Mouse (Mus musculus) left cerebral cortex, adult 2 months (tissue): Measurements from ENCODE around the gene Rars2. TPM values are rescaled to one million over a fixed set of nuclear protein-coding genes. Genes with fewer than 3 reads are reported as not detected.

Experiments used
- DNase-seq, 2 experiments: peaks; one replicate each; pipeline ENCODE4 v3.0.0; 2021 to 2022; ENCODE audit warnings: low spot score in 2 of 2, mixed read lengths in 1 of 2; ENCODE audit errors: extremely low spot score in 1 of 2
- H3K27ac ChIP-seq: fragments of 200-600 bp; 2 replicates; pipeline ENCODE4 v1.8.1; 2022
- H3K4me3 ChIP-seq: fragments of 200-600 bp; 2 replicates; pipeline ENCODE4 v1.8.1; 2022
- CTCF ChIP-seq: fragments of 200-600 bp; IDR thresholded peaks from 2 replicates; pipeline ENCODE4 v1.8.1; 2022; ENCODE audit warnings: antibody characterized with exemption, mild to moderate bottlenecking, moderate library complexity
- intact Hi-C: fragments of 180-260 bp; cut with DNase I; formaldehyde crosslinking; loops from one replicate; pipeline ENCODE4 v1.15.1; 2025
- total RNA-seq, 2 experiments: library from RNA; stranded (reverse); gene quantifications; 2 replicates each; pipeline ENCODE4 v1.2.3; 2021

Gene Rars2
- total RNA-seq, 2 experiments from 2014 or later: 21.3 to 27.7 TPM

- intact Hi-C loops: no loop called here
- TF ChIP-seq CTCF: no peak
- no peak overlapping the region for H3K4me3 ChIP-seq
- no peak for DNase-seq
- no peak overlapping the region for H3K27ac ChIP-seq
Observed at GRCm38 (mm10) chr4:34653179-34653578, 38.4 kb downstream of the Rars2 start.

GRCm38 (mm10) chr4:34656101-34656500 is 41.3 kb downstream of the Rars2 start:
- intact Hi-C loops: no loop called here
- no peak for TF ChIP-seq CTCF
- DNase-seq: no peak
- Histone ChIP-seq H3K4me3 (no peak overlapping the region), H3K27ac (no peak overlapping the region)

GRCm38 (mm10) chr4:34659012-34659411 is 44.3 kb downstream of the Rars2 start:
- no peak for DNase-seq
- no peak for TF ChIP-seq CTCF
- Histone ChIP-seq H3K27ac (no peak overlapping the region), H3K4me3 (no peak overlapping the region)
- intact Hi-C loops: no loop called here

GRCm38 (mm10) chr4:34661514-34661913 is 46.8 kb downstream of the Rars2 start:
- no peak for DNase-seq
- intact Hi-C loops: no loop called here
- no peak for TF ChIP-seq CTCF
- Histone ChIP-seq H3K4me3 (no peak overlapping the region), H3K27ac (peak overlapping the region; percentile 55)

- intact Hi-C loops: no loop called here
- TF ChIP-seq CTCF: no peak
- peak overlapping the region; percentile 55 for H3K27ac ChIP-seq
- peak; percentile 23 to 45 for DNase-seq
- H3K4me3 ChIP-seq: no peak overlapping the region
Observed at GRCm38 (mm10) chr4:34661927-34662326, 47.2 kb downstream of the Rars2 start.

- H3K4me3 ChIP-seq: no peak overlapping the region
- no peak for TF ChIP-seq CTCF
- H3K27ac ChIP-seq: no peak overlapping the region
- DNase-seq: no peak
- intact Hi-C loops: no loop called here
Observed at GRCm38 (mm10) chr4:34667923-34668322, 53.2 kb downstream of the Rars2 start.

GRCm38 (mm10) chr4:34673721-34674120 is 59.0 kb downstream of the Rars2 start:
- TF ChIP-seq CTCF: no peak
- DNase-seq: no peak
- intact Hi-C loops: no loop called here
- no peak overlapping the region for H3K4me3 ChIP-seq
- no peak overlapping the region for H3K27ac ChIP-seq

GRCm38 (mm10) chr4:34680530-34680929 is 65.8 kb downstream of the Rars2 start:
- no peak overlapping the region for H3K27ac ChIP-seq
- no peak overlapping the region for H3K4me3 ChIP-seq
- DNase-seq: no peak
- TF ChIP-seq CTCF: no peak; the same call in 1 of the 2 replicates
- intact Hi-C loops: loop anchor here (10.0 kb wide), 1 partner anchor 204 kb away; the partner anchor contains the start of gene Zfp292

- Histone ChIP-seq H3K4me3 (peak within 1 kb of the TSS; percentile 97), H3K27ac (peak within 1 kb of the TSS; percentile 92)
- intact Hi-C loops: loop anchor here (1.0 to 10.0 kb wide), 5 partner anchors 45 to 235 kb away; partner anchors contain the start of genes Cfap206, Orc3, Rars2 and Smim8
- TF ChIP-seq CTCF: no peak; the same call in 1 of the 2 replicates
- DNase-seq: peak; percentile 94 to 95
Observed at GRCm38 (mm10) chr4:34686874-34687567, 72.3 kb downstream of the Rars2 start, which contains the start of gene Slc35a1. TSS of gene Slc35a1 (minus strand) at chr4:34687438.

- intact Hi-C loops: loop anchor here (5.0 to 10.0 kb wide), 3 partner anchors 44 to 234 kb away; partner anchors contain the start of genes Cfap206 and Zfp292
- Histone ChIP-seq H3K4me3 (no peak overlapping the region), H3K27ac (no peak overlapping the region)
- TF ChIP-seq CTCF: no peak
- no peak for DNase-seq
Observed at GRCm38 (mm10) chr4:34688021-34688420, 73.3 kb downstream of the Rars2 start.

GRCm38 (mm10) chr4:34701528-34701927 is 86.8 kb downstream of the Rars2 start:
- H3K4me3 ChIP-seq: no peak overlapping the region
- no peak overlapping the region for H3K27ac ChIP-seq
- peak; percentile 49 for TF ChIP-seq CTCF
- intact Hi-C loops: no loop called here
- DNase-seq: no peak

- intact Hi-C loops: no loop called here
- DNase-seq: no peak
- no peak for TF ChIP-seq CTCF
- Histone ChIP-seq H3K27ac (no peak overlapping the region), H3K4me3 (no peak overlapping the region)
Observed at GRCm38 (mm10) chr4:34702231-34702630, 87.5 kb downstream of the Rars2 start.

- no peak; the same call in 1 of the 2 replicates for TF ChIP-seq CTCF
- no peak overlapping the region for H3K4me3 ChIP-seq
- intact Hi-C loops: no loop called here
- H3K27ac ChIP-seq: no peak overlapping the region
- no peak for DNase-seq
Observed at GRCm38 (mm10) chr4:34703029-34703428, 88.3 kb downstream of the Rars2 start.
